Mouse (Mus musculus): ENCODE data around the gene Copa. TPM values are rescaled to one million over a fixed set of nuclear protein-coding genes. Genes with fewer than 3 reads are reported as not detected.

Gene Copa
- polyA plus RNA-seq (2012; rRNA removed), result 140 and 160 TPM in 2 replicates

DNA sequence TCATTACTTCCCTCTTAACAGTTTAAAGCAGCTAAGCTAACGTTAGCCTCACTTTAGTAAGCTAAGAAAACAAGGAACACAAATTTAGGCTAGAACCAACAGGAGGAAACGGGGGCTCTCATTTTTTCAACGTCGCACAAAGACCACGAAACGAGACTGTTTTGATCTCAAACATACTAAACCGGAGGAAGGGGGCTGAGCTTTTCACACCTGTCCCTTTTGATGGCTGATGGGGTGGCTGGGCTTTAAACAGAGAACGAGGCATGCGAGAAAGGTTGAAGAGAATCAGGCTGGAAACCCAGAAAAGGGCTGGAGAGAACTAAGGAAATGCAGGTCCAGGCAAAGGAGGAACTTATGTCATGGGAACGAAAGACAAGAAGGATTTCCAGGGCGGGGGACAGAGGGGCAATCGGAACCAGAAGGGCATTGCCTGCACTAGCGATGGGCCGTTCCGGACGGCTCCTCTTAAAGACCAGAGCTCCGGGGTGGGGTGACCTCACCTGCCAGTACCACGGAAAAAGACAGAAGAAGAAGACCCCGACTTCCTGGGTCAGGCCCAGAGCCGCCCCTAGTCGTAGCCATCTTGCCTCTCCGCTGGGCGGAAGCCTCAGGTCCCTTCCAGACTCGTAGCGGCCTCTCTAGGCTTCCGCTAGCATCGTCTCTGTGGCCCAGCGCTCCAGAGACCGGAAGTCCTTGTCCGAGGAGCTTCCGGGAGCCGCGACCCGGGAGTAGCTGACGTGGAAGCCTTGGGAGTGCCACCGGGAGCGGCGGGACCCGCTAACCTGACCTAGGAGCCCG is at the start of gene Copa, which contains the start of gene Ncstn:
Gene Copa (plus strand): TSS at position 429 of the 798 bp plus-strand sequence.
Gene Ncstn (minus strand): TSS at position 695 of the 798 bp plus-strand sequence.

DNA sequence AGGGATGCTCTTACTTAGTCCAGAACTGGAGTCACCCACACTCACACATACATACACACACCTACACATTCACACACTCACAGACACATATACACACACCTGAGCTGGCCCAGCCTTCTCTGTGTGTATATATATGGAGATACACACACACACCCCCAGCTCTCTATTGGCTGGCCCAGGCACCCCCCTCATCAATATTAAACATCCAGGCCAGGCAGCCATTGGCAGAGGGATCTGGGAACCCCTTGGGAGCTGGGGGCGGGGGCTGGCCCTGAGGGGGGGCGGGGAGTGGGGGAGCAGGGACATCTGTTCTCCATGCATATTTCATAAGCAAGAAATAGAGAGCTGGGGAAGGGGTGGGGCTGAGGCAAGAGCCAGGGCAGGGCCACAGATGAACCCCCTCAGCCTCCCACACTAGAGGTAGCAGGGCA is 24.8 kb upstream of the Copa start, which contains the start of gene Nhlh1:
Gene Nhlh1 (minus strand): TSS at position 83 of the 431 bp plus-strand sequence.

DNA sequence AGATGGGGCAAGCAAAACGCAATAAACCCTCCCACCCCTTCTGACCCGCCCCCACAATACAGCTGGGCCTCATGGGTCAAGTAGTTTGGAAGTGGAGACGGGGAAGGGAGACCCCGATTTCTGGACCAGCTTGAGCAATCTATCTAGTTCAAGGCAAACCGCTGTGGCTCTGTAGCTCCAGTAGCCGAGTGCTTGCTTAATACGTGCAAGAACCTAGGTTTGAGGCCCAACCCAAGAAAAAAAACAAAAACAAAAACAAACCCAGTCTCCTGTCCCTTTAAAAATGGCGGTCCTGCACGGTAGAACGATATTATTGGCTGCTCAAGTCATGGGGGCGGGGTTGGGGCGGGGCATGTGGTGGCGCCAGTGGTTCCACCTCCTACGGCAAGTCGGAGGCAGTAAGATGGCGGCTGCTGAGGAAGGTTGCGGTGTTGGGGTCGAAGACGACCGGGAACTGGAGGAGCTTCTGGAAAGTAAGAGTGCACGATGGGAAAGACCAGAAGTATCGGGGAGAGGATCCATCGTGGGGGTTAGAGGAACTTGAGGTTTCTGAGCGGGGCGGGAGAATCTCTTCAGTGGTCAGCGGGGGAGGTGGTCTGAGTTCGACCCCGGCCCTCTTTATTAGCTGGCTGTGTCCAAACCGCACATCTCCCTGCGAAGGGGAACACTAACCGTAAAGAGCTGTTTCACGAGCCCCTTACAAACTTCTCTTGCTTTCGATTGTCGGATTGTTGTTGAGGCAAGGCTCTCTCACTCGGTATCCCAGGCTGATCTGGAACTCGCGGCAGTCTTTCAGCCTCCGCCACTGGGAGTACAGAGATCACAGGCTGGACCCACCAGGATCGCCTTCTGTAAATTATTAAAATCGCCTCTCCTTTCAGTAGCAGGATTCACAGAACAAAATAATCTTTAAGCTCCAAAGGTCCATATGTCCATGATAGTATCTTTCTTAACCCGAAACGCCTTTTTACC is 44.3 kb downstream of the Copa start, which contains the start of gene Pex19:
Gene Pex19 (plus strand): TSS at position 380 of the 972 bp plus-strand sequence.

DNA sequence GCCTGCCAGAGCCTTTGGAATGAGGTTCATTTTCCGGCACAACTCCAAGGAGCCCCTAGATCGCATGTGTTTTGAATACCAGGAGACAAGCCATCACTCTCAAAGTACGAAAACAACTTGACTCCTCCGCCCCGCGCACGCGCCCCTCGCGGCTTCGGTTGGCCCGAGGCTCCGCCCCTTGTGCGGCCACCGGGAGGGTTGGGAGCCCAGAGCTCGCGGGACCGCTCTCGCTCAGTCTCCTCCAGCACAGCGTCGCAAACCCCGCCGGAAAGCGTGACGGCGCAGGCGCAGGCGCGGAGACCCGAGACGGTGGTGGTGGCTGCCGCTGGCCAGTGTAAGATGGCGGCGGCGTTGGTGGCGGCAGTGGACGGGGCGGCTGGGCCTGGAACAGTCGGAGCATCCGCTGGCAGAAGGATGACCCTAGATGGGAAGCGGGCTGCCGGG is 65.5 kb downstream of the Copa start, which contains the start of gene Dcaf8:
Gene Dcaf8 (plus strand): TSS at position 250 of the 444 bp plus-strand sequence.

Other genes starting within 250 kb of the Copa start
- gene Cd84, start 242.8 kb upstream of the Copa start, polyA plus RNA-seq (2012; rRNA removed), result 1.0 and 1.4 TPM in 2 replicates
- 0.06 TPM in 2 replicates for gene Gm10521, start 186.9 kb upstream of the Copa start, polyA plus RNA-seq (2012; rRNA removed)
- 0.11 and 0.12 TPM in 2 replicates for gene Slamf6, start 165.0 kb upstream of the Copa start, polyA plus RNA-seq (2012; rRNA removed)
- gene Vangl2, start 54.1 kb upstream of the Copa start, polyA plus RNA-seq (2012; rRNA removed), result 72.0 and 73.5 TPM in 2 replicates
- gene Nhlh1, start 25.0 kb upstream of the Copa start, polyA plus RNA-seq (2012; rRNA removed), result 18.0 and 23.1 TPM in 2 replicates
- 130 and 138 TPM in 2 replicates for gene Ncstn, start 266 bp downstream of the Copa start, polyA plus RNA-seq (2012; rRNA removed)
- 97.5 and 107 TPM in 2 replicates for gene Pex19, start 44.2 kb downstream of the Copa start, polyA plus RNA-seq (2012; rRNA removed)
- 87.9 and 89.8 TPM in 2 replicates for gene Dcaf8, start 65.6 kb downstream of the Copa start, polyA plus RNA-seq (2012; rRNA removed)
- 285 and 347 TPM in 2 replicates for gene Pea15a, start 124.3 kb downstream of the Copa start, polyA plus RNA-seq (2012; rRNA removed)
- 4.5 and 6.8 TPM in 2 replicates for gene Casq1, start 137.3 kb downstream of the Copa start, polyA plus RNA-seq (2012; rRNA removed)
- gene Atp1a4, start 175.9 kb downstream of the Copa start, polyA plus RNA-seq (2012; rRNA removed), result 0.05 and 0.09 TPM in 2 replicates
- gene Igsf8, start 179.1 kb downstream of the Copa start, polyA plus RNA-seq (2012; rRNA removed), result 120 and 170 TPM in 2 replicates
- 62.6 and 63.5 TPM in 2 replicates for gene Atp1a2, start 215.5 kb downstream of the Copa start, polyA plus RNA-seq (2012; rRNA removed)
- gene Kcnj9, start 246.8 kb downstream of the Copa start, polyA plus RNA-seq (2012; rRNA removed), result 5.3 and 6.3 TPM in 2 replicates